10 mouse cellular contexts compared by ENCODE assay signal in genomic region chr6:92786701-92787375, GRCm38 (mm10). TPM values are rescaled to one million over a fixed set of nuclear protein-coding genes. Genes with fewer than 3 reads are reported as not detected.
A peak's percentile ranks its signal among the peaks of the same experiment; 100 is the strongest.
DNase-seq lines count a peak whose midpoint lies in the region; ATAC-seq lines count a peak whose summit lies in the region.
"Had no signal": no experiment of that assay in that cellular context is flagged by ENCODE, and none has a peak within 500 bp of the region (broad histone marks: within the 10 kb centered on the region; RNA-seq: fewer than 3 reads in every experiment).

No protein-coding gene starts in this region.

- no peaks in the 10 kb centered on the region; the same call in 1 of the 2 replicates for H3K4me1 ChIP-seq in heart, embryonic 12.5 days (replicated peaks)
- H3K4me1 ChIP-seq in midbrain, embryonic 12.5 days, result peaks cover 6% of the 10 kb centered on the region; the same call in 1 of the 2 replicates

- H3K27ac ChIP-seq in heart, embryonic 12.5 days (ENCODE audit: poor library complexity, severe bottlenecking), result no peak overlapping the region
- no peak overlapping the region for H3K27ac ChIP-seq in midbrain, embryonic 12.5 days (replicated peaks)

- ATAC-seq in heart, embryonic 12.5 days (ENCODE audit: insufficient number of reproducible peaks, low FRiP score), result peak; percentile 19; the same call in 1 of the 2 replicates
- peak; percentile 59; the same call in 1 of the 2 replicates for ATAC-seq in midbrain, embryonic 12.5 days (ENCODE audit: low FRiP score, low read depth)

- intact Hi-C loops in heart, postnatal 25 days (cut with DNase I), result loop anchor here (1.0 to 10.0 kb wide), 6 partner anchors 90 to 1678 kb away; no protein-coding TSS in a partner anchor

- no peaks in the 10 kb centered on the region for H3K9me3 ChIP-seq in heart, embryonic 12.5 days (replicated peaks)
- H3K9me3 ChIP-seq in midbrain, embryonic 12.5 days, result no peaks in the 10 kb centered on the region

- H3K9ac ChIP-seq in heart, embryonic 12.5 days, result peak overlapping the region; percentile 61
- peak overlapping the region; percentile 4; the same call in 1 of the 2 replicates for H3K9ac ChIP-seq in midbrain, embryonic 12.5 days (replicated peaks)

- H3K27me3 ChIP-seq in heart, embryonic 12.5 days (replicated peaks), result 0 out of 2 replicates have a peak, but pooled peaks cover 11% of the 10 kb centered on the region
- H3K27me3 ChIP-seq in midbrain, embryonic 12.5 days, result peaks cover 27% of the 10 kb centered on the region

- peaks cover 15% of the 10 kb centered on the region; the same call in 1 of the 2 replicates for H3K36me3 ChIP-seq in heart, embryonic 12.5 days
- no peaks in the 10 kb centered on the region for H3K36me3 ChIP-seq in midbrain, embryonic 12.5 days

- DNase-seq in heart, postnatal 25 days (ENCODE audit: low spot score), result no peak
- peak; percentile 43 for DNase-seq in Muller cell, postnatal 12 days (ENCODE audit: inconsistent ontology term)
- peak; percentile 32 for DNase-seq in forelimb bud, embryonic 11.5 days (ENCODE audit: low read depth, low spot score)
- no peak for DNase-seq in urinary bladder, adult 2 months (ENCODE audit: low spot score)
- DNase-seq in thymus, postnatal 36 days, result no peak
- no peak for DNase-seq in spleen, adult 12 weeks (ENCODE audit: low spot score)

- H3K4me3 ChIP-seq in heart, embryonic 12.5 days, result peak overlapping the region; percentile 38
- peak overlapping the region; percentile 39 for H3K4me3 ChIP-seq in midbrain, embryonic 12.5 days

- WGBS in heart, embryonic 12.5 days, result 16% methylated on average over 20 of the region's 20 CpGs
- under 1% methylated on average over 20 of the region's 20 CpGs for WGBS in midbrain, embryonic 12.5 days

- H3K4me2 ChIP-seq in heart, embryonic 12.5 days, result peak overlapping the region; percentile 65
- peak overlapping the region; percentile 59 for H3K4me2 ChIP-seq in midbrain, embryonic 12.5 days (replicated peaks)

RNA-seq across cellular contexts. Expression of gene A730049H05Rik, which starts 29.4 kb away (rescaled TPM):
- polyA plus RNA-seq in heart, embryonic 12.5 days (2016; fragmentation: Nextera tagmentation; extraction: Ambion mirVana), result 4.8 and 5.0 TPM in 2 replicates
- total RNA-seq in heart, postnatal 25 days (2021), result under 1 TPM in 1 of 2 experiments, not detected in 1; 0.10 TPM
- polyA plus RNA-seq in midbrain, embryonic 12.5 days (2016; fragmentation: Nextera tagmentation; extraction: Ambion mirVana), result 0.21 and 0.29 TPM in 2 replicates
- not detected in 2 replicates for polyA plus RNA-seq in urinary bladder, adult 2 months (2012; rRNA removed)
- total RNA-seq: megakaryocyte progenitor cell, adult 5-6 weeks had no signal
- polyA plus RNA-seq: C2C12 had no signal

Comparison
In these comparisons a context has a peak if more than half of its experiments do, and no peak if none do; other contexts are left out.
1. DNase-seq: peak in Muller cell, postnatal 12 days (single experiment) and forelimb bud, embryonic 11.5 days (single experiment); none in heart, postnatal 25 days (single experiment), urinary bladder, adult 2 months (single experiment), thymus, postnatal 36 days (0 of 2) and spleen, adult 12 weeks (single experiment).